Mouse (Mus musculus) urinary bladder, postnatal 10 days (tissue): ENCODE results near the gene Hist1h2ah.
A peak's percentile ranks its signal among the peaks of the same experiment; 100 is the strongest.

Experiments
- DNase-seq: peaks from one replicate; pipeline ENCODE4 v3.0.0; 2022; ENCODE audit warnings: low spot score

Gene Hist1h2ah

GRCm38 (mm10) chr13:22039364-22039763, 4.0 kb upstream of the Hist1h2ah start:
- DNase-seq, result no peak

- DNase-seq, result no peak
Measured at GRCm38 (mm10) chr13:22037415-22037814, 2.0 kb upstream of the Hist1h2ah start.

- no peak for DNase-seq
Measured at GRCm38 (mm10) chr13:22036986-22037385, 1.6 kb upstream of the Hist1h2ah start.

GRCm38 (mm10) chr13:22036149-22036956, 985 bp upstream of the Hist1h2ah start:
- no peak for DNase-seq

GRCm38 (mm10) chr13:22034443-22035266, 713 bp downstream of the Hist1h2ah start:
- no peak for DNase-seq

GRCm38 (mm10) chr13:22033741-22034442, 1.5 kb downstream of the Hist1h2ah start:
- no peak for DNase-seq

GRCm38 (mm10) chr13:22030493-22030892, 4.9 kb downstream of the Hist1h2ah start:
- no peak for DNase-seq

GRCm38 (mm10) chr13:22029928-22030327, 5.4 kb downstream of the Hist1h2ah start:
- no peak for DNase-seq

- DNase-seq, result peak; percentile 85
Measured at GRCm38 (mm10) chr13:22028673-22029460, 6.5 kb downstream of the Hist1h2ah start.

GRCm38 (mm10) chr13:22026058-22027031, 9.0 kb downstream of the Hist1h2ah start:
- peak; percentile 45 for DNase-seq

- DNase-seq, result no peak
Measured at GRCm38 (mm10) chr13:22022241-22022640, 13.1 kb downstream of the Hist1h2ah start.

GRCm38 (mm10) chr13:22021581-22021980, 13.8 kb downstream of the Hist1h2ah start:
- no peak for DNase-seq

GRCm38 (mm10) chr13:22020901-22021339, 14.4 kb downstream of the Hist1h2ah start:
- DNase-seq, result no peak

GRCm38 (mm10) chr13:22019934-22020835, 15.2 kb downstream of the Hist1h2ah start:
- no peak for DNase-seq

- DNase-seq, result no peak
Measured at GRCm38 (mm10) chr13:22015479-22016450, 19.6 kb downstream of the Hist1h2ah start.

GRCm38 (mm10) chr13:22014411-22014845, 20.9 kb downstream of the Hist1h2ah start:
- no peak for DNase-seq

GRCm38 (mm10) chr13:22013716-22014115, 21.7 kb downstream of the Hist1h2ah start:
- DNase-seq, result no peak

GRCm38 (mm10) chr13:22009642-22010041, 25.7 kb downstream of the Hist1h2ah start, which contains the start of gene Prss16:
Gene Prss16, minus strand, starts transcription at chr13:22009742.
- no peak for DNase-seq
